Mouse (Mus musculus) B cell, adult 2 months (primary cell): ENCODE data around the gene Als2cr12.
"Not testable (repeated sequence)": the region's sequence is repeated elsewhere in the genome, so short reads cannot be mapped to it uniquely, and the experiment has no call there.

Experiments used
- DNase-seq, 2 experiments: peaks; one replicate each; pipeline ENCODE4 v3.0.0; 2022

The Als2cr12 gene

DNA sequence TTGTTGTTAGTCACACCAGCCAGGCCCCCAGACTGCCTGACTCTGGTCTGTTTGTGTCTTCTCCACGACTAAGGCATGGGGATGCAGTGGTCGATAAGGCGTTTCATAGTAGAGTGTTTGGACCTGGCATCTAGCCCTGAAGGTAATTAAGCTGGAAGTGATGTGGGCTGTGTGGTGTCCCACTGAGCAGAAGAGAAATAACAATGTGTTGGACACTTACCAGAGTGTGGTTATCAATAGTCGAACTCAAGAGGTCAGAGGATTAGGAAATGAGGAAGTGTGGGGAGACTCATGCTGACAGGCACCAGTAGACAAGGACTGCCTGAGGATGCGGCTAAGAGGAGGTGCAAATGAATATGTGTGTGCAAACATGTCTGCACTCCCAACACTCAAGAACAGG is 17.4 kb downstream of the Als2cr12 start:
- not testable (repeated sequence) for DNase-seq

DNA sequence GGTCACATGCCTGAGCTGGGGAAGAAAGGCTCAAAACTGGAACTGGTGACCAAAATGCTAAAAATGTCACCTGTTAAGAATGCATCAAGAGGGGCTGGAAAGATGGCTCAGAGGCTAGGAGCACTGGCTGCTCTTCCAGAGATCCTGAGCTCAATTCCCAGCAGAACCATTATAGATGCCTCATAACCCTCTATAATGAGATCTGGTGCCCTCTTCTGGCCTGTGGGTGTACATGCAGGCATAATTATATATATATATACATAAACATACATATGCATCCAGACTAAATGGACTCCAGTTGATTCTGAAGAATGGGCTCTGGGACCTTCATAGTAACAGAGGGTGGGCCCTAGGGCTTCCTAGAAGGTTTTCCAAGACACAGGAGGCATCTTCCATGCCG is 18.2 kb downstream of the Als2cr12 start:
- DNase-seq = peak; percentile 66 to 71

DNA sequence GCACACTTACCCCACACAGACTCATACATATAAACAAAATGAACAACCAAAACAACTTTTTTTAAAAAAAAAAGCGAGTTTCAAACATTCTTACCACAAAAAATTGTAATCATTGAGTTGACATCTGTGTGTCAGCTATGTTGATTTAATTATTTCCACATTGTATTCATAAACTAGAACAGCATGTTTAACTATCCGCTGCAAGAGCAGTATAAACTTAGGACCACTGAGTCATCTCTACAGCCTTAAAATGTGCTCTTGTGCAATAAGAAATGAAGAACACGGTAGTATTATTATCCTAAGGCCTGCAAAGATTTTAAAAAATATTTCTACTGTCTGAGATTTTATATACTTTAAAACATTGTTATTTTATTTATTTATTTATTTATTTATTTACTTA is 20.8 kb downstream of the Als2cr12 start:
- no peak for DNase-seq

DNA sequence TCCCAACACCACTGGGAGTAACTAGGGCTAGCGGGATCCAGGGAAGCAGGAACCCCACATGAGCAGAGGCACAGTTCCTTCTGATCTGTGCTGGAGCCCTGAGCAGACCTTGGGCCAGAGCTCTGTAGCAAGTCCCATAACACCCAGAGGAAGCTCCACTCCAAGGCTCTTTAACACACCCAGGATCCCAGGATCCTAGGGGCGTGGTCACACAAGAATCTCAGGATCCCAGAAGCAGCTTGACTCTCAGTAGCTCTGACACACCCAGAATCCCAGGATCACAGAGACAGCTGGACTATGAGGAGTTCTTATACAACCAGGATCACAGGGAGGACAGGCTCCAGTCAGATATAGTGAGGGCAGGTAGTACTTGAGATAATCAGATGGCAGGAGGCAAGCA is 23.7 kb downstream of the Als2cr12 start:
- DNase-seq = no peak

DNA sequence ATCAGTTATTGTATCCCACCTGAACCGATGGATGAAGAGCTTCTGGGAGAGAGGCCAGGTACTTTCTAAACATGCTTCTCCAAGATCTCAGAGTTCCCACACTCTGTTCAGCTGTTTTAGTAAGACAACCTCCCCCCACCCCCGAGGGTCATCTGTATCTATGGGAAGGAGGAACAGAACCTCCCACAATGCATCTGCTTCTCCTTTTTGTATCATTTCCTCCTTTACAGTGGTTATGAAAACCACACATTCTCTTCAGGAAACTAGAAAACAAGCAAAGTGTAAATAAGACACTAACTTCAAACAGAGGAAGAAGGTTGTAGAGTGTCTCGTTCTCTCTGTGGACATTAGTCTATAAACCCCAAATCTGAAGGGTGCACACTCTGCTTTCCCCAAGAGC is 26.2 kb downstream of the Als2cr12 start:
- DNase-seq = peak; percentile 29 to 41

DNA sequence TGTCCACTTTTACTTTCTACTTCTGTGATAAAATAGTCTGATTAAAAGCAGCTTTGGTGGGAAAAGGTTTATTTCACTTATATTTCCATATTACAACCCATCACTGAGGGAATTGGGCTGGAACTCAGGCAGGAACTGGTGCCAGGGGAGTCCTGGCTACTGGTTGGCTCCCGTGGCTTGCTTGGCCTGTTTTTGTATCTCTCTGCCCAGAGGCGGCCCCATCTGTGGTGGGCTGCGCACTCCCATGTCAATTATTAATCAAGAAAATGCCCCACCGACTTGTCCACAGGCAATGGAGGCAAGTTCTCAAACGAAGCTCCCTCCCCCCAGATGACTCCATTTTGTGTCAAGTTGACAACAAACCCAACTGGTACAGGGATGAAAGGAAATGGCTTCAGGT is 27.6 kb downstream of the Als2cr12 start:
- no peak for DNase-seq

DNA sequence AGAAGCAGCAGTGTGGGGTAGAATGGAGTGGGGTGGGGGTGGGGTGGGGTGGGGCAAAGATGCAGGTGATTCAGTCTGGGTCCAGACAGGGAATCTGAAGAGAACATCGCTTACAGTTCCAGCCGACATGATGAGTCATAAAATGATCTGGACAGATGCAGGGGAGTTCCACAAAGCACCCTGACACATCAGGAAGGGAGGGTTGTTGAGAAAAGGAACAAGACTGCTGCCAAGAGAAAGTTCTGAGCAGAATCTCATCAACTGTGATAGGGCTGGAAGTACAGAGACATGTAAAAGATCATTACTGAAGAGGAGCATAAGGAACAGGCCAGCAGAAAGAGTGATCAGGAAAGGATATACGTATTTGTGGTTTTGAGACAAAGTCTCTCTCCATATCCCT is 32.4 kb downstream of the Als2cr12 start:
- not testable (repeated sequence) for DNase-seq

DNA sequence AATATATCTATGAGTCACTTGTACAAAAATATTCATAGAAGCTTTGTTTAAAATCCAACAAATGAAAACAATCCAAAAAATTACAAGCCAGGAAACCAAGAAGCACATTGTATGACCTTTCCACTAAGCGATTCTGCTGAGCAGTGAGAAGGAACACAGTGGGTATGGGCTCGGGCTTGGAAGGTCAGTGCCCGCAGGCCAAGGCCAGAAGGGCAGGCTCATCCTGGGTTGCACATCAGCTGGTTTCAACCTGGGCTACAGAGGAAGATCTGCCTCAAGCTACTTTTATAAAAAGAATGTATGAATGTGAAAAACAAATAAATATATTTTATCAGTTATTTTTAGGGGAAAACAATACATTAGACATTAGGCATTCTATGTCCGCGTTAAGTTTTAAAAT is 33.1 kb downstream of the Als2cr12 start:
- not testable (repeated sequence) for DNase-seq

DNA sequence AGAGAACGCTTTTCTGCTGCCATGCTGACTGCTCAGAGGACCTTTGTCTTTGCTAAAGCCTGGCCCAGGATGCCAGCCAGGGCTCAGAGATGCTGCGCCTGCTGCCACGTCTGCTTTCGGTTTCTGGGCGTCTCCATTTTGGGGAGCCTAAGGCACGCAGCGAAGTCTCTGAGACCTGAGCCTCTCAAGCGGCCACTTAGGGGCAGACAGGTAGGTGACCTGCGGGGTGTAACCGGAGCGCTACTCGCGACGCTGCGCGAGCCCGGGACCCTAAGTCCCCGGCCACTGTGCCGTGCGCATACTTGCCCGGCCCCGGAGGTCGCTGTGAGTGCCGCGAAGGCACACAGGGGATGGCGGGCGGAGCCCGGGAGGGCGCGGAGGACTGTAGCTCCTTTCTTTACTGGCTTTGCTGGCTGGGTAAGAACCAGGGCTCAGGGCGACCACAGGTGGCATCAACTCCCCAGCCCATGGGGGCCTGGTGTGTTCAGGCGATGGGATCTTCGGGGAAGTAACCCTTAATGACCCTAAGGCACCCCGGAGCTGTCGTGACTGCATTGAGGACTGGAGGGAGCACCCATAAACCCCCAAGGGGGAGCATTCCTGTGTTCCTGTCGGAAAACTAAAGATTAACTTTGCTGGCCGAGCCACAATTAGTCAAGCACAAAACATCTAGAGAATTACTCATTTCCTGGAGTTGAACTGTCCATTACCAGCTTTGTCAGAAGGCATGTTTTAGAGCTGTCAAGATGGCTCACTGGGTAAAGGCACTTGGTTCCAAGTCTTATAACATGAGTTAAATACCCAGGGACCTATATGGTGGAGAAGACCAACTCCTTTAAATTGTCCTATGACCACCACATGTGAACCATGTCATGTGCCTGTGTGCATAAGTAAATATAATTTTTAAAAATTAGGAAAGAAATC is 43.0 kb downstream of the Als2cr12 start:
- DNase-seq = peak; percentile 81 to 85

DNA sequence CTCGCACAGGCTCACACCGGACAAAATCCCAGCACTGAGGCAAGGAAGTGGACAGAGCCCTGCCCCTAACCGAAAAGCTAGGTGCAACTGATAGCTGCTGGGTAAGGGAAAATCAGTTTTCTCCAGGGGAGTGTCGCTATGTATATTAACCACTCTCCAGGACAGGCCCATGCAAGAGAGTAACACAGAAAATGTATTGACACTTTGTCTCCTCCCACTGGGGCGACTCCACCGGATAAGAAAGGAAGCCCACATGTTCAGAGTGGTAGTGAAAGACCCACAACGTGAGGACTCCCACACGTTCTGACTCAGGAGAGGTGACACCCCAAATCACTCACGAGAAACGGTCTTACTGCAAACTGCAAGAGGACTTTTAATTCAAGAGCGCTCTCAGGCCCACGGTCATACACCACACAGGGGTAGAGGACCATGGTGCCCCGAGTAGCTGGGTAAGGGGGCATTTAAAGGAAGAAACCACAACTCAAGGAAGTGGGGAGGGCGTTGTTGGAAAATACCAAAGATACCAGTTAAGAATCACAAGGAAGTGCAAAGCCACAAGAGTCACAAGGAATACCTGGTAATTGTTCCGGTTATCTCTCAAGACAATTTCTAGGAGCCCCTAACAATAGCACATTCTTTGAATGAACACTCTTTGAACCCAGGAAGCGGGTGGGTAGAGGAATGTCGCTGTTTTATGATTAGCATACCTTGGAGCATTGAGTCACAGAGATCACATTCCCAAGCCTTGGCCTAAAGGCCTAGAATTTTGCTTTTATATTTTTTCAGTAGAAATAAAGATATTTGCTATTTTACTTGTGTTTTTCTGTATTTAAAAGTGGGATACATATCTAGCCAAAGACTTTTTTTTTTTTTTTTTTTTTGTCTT is 44.0 kb downstream of the Als2cr12 start:
- peak; percentile 34 to 41 for DNase-seq

DNA sequence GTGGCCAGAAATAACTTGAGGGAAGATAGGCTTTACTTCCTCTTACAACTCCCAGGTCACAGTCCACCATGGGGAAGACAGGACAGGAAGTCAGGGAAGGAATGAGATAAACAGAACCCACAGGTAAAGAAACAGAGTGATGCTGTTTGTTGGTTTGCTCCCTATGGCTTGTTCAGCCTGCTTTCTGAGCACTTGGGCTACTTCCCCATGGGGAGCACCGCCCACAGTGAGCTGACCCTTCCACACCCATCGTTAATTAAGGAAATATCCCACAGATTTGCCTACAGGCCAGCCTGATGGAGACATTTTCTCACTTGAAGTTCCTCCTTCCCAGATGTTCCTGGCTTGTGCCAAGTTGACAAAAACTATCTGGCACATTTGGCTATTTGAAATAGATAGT is 66.9 kb downstream of the Als2cr12 start:
- DNase-seq = not testable (repeated sequence)

DNA sequence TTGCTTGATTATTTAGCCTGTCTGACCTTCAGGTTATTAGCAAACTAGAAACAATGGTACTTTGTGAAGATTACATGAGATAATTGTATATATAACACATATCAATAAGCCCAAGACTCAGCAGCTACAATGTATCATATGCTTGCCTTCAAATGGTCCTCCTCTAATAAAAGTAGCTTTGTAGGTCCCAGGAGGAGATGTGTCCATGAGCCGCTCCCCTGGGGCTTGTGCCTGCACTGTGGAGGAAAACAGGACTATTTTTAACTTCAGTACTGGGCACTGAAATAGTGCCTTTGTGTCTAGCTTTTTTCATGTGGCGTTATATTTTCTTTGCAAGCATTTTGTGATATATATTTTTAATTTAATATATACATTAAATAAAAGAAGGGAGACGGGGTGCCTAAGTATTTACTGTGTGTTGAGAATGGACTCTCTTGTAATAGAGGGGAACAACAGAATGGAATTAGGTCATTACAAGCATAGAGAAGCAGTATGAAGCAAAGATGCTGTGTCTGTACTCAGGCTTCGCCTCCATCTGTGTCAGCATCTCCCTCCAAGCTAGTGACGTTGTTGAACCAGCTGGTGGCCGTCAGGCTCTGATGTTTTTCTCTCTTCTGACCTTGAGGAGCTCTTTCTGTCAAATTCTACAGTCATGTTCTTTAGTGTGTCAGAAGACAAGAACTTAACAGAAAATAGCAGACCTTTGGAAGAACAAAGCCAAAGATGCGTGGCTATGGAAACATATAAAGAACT is 73.6 kb downstream of the Als2cr12 start:
- DNase-seq = no peak

DNA sequence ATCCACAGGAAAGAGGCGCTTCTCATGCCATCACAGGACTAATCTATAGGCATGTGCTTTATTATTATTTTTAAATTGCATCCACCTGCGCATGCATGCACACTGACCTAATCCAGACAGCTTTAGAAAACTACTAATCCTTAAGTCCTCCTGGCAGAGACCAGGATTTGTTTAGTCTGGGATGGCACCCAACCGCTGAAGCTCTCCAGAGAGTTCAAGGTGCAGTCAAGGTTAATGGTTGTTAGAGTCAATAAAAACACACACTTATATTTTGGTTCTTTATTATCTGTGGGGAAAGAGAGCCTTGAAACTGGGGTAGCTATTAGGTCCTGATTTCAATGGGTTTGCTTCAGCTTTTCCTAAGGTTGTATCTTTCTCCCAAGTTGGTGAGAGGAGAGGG is 74.5 kb downstream of the Als2cr12 start:
- DNase-seq = no peak

DNA sequence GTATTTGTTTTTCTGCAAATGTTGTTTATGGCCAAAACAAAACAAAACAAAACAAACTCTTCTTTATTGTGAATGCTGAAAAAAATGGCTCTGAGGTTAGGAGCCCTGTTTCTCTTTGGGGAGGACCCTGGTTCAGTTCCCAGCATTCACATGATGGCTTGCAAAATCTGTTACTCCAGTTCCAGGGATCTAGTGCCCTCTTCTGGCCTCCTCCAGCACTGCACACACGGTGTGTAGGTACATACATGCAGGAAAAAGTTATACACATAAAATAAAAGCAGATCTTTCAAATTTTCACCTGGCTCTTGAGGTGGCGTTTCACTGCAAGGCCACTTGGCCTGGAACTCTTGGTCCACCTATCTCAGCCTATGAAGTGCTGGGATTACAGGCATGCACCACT is 77.0 kb downstream of the Als2cr12 start:
- peak; percentile 11 to 12 for DNase-seq

DNA sequence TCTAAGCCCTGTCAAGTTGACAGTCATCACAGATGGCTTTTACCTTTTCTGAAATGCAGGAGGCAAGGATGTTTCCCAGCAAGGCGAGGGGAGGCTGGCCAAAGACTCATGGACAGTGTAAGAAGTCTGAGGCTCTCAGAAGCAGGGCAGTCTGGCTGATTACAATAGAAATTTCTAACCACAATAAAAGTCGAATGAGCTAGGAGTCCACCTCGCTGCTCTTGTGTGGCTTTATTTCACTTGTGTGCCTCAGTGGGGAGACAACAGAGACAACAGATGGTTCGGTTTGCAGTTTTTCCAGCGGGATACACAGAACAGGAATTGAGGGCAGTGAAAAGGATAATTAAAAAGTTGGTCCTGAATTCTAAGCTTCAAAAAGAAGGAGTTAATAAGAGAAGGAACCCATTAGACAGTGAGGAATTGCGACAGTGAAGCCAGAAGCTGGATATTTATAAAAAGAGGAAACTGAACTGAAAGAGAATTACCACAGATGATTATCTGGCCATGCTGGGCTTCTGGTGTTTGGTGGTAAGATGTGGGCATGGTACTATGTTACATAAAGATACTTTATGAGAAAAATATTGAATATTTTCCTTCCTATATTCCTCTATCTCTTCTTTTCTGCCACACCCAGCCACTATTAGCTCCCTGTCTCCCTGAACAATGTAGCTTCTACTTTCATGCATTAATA is 77.7 kb downstream of the Als2cr12 start:
- no peak for DNase-seq

DNA sequence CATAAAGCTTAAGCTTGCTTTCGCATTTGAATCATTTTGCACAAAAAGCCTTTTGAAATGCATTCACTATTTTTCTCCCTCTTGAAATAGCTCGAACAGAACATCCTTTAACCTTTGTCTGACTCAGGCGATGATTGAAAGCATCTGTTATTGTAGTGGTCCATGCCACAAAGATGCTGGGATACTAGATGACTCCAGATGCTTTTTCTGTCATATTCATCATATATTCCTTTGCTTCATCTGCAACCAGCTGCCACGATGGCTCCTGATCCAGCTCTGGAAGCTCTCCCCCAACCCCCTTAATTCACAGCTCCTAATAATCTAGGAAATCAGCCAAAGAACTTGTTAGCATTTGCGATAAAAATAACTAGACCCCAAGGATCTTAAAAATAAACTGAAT is 78.7 kb downstream of the Als2cr12 start:
- no peak for DNase-seq

DNA sequence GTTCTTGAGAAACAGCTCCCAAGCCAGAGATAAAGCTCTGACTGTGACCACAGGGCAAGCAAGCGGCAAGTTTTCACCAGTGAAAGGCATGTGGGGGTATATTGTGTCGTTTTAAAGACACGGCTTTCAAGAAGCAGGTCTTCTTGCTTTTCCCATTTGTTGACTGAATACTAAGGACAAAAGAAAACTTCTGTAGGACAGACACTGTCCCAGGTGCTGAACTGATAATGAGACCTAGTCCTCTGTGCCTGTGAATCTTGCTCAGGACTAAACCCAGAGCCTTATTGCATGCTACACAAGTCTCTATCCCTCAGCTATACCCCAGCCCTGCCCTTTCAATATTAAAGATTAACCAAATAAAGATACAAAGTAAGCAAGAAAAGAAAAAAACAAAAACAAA is 79.6 kb downstream of the Als2cr12 start:
- DNase-seq = no peak

DNA sequence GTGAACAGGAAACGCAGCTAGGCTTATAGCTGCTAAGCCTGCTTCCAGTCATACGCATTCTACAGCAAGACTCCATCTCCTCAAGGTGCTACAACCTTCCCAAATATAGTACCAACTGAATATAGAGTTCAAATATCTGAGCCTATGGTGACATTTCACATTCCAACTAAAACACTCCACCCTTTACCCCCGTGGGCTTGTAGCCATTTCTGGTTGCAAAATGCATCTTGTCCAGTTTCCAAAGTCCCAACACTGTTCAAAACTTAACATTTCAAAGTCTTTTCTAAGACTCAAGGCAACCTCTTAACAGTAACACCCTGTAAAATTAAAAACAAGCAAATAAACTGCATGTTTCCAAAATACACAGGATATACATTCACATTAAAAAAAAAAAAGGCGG is 80.6 kb downstream of the Als2cr12 start:
- DNase-seq = no peak

DNA sequence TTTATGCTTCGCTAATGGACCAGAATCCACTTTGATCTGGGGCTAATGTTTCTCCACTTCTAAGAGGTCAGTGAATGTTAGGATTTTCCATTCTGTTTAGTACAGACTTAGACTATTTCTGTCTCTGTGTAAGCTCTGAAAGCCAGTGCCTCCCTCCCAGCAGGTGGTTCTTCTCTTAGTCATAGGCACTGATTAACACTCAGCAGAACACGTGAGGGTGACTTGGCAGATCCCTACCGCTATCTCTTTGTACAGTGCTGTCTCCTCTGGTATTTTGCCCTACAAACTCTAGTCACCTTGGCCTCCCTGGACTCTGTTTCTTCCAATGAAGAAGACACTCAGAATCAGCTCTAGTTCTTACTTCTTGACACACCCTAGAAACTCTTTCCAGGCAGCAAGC is 81.4 kb downstream of the Als2cr12 start:
- DNase-seq = no peak

DNA sequence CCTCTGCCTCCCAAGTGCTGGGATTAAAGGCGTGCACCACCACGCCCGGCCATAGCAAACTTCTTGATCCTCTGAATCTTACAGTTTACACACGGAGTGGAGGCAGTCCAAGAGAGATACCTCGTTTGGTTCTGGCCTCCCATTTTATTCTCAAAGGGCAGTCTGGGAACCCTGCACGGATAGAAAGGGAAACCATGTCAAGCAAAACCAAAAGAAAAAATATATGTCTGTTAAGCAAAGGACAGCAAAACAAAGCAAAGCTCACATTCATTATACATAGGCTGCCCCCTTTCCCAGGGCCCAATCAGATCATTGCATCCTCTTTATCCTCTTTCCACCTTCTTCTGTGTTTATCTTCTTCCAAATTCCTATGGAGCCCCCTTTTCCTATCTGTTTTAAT is 82.0 kb downstream of the Als2cr12 start:
- DNase-seq = peak; percentile 17 to 30

DNA sequence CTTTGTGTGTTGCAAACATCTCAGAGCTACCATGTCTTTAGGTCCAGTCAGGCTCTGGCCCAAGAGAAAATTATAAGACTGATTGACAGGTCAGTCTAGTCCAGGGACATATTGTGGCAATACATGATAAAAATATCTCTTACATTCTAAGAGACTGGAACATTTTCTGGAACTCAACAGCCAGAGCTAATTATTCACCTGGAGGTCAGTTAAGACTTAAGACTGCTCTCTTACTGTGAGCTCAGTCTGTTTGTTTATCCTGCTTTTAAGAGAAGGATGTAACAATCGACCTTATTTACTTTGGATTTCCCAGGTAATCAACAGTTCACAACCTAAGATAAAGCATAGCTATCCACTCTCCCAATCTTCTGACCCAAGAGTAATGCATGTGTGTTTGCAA is 85.2 kb downstream of the Als2cr12 start:
- DNase-seq = no peak

DNA sequence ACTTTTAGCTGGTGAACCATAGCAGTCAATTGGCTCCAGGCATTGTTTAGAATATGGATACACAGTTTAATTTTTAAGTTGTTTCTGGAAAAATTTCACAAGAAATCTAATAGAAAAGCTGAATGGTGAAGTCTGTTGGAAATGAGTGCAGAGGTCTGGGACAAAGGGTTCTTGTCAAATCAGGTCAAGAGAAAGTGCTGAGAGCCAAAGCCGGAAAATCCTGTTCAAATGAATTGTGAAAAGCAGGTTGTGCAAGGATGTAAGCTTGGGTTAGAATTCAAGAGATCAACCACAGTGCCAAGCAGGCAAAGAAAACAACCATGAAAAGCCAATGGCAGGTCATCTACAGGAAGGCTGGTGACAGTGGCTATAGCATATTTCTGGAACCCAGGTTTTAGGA is 85.6 kb downstream of the Als2cr12 start:
- DNase-seq = no peak
